Mouse (Mus musculus): ENCODE results near the gene Fam129b.

The Fam129b gene

DNA sequence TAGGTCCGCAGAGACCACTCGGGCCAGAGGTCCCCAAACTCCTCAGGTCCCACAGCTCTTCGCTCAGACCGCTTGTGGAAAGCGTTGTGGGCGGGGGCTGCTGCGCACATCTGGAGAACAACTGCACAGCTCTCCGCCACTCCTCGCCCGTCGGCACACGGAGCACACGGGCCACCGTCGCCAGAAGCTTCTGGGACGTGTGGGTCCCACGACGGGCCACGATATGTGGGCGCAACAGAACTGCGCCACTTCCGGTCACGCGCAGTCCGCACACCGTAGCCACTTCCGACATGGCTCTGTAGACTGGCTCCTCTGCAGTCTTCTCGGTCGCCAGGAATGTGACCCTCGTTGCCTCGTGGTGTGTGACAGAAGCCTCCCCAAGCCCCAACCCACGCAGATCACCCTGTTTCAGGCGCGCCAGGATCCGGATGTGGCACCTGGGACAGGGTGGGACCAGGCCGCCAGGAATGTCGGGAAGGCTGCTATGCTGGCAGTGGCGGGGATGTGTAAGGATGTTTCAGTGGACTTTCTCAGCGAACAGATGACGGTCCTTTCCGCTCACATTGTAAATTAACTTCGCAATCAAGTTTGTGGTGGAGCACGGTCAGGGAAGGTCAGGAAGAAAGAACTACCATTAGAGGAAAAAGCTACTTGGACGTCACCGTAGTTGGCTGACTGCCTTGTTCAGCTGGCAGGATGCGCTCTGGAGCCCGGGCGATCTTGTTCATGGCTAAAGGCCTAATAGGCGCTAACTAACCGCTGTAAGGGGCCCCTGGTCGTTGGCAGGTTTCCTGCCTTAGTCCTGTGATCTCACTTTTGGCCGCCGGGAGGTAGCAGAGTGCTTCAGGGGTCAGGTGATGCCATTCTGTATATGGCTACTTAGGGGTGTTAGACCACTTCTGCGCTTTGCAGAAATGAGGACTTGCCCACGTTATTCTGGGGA is 91.0 kb downstream of the Fam129b start:
- peak; percentile 89 to 90 for DNase-seq

DNA sequence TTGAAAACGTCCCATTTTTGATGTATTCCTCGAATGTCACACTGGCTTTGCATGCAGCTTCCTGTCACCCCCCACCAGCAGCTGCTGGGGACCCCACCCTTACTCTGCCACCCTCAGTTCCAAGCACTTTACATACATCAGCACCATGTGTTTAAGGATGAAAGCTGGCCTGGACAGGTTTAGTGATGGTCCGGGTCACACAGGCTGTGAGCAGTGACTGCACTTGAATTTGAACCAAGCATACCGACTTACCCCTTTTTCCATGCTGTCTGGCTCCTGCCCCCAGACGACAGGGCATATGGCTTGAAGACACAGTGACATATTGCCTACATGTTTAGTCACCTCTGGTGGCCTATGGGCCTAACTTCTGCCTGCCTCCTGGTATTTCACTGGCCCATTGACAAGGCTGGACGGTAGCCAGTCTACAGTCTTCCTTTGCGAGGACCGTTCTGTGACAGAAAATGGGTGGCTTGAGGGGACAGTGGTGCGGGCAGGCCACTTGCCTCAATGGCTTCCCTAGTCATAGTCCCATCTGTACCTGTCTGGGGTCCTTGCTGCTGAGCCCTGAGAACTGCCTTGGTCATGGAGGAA is 92.2 kb downstream of the Fam129b start:
- DNase-seq, result no peak

DNA sequence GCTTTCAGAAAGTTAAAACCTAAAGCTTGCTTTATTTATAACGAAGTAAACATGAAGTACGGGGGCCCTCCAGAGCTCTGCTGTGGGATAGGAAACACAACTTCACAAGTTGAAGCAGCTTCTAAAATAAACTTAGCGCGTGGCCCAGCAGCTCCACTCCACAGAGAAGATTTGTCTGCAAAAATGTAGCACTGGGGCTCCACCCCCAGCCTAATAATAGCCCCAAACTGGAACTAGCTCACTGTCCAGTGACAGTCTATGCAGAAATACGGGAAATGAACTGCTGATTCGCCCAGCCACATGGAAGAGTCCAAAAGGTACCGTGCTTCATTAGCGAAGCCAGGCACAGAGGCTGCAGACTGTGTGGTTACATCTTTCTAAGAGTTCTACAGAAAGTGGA is 93.4 kb downstream of the Fam129b start:
- DNase-seq, result no peak

DNA sequence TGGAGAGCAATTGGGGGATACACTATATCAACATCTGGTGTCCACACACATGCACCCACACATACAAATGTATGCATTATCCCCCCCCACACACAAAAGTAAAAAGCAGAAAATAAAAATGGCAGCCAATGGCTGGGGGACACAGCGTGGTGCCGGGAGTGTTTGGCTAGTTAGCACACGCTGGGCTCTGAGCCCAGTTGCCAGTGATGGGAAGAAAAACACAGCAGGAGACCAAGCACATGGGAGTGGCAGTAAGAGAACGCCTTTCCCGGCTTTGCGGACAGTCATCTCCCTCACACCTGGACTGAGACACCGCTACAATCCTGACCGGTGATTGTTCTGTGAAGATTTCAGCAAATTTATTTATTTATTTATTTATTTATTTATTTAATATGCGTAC is 95.3 kb downstream of the Fam129b start:
- DNase-seq, result no peak

DNA sequence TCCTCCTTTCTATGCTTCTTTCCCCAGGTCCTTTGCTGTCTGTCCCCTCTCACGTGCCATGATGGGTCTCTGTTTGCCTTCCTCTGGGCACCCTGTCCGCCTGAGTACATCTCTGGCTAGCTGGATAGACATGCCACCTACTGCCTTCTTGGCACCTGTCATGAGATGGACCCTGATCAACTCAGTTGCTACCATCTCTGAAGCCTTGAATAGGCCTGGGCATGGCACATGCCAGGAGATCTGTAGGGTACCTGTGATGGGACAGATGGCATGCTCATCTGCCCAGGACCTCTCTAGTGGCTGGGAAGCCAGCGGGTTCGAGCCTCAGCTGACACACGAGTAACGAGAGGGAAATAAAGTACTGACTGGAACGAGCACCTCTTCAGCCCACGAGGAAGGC is 98.3 kb downstream of the Fam129b start:
- DNase-seq, result no peak

All from B cell, adult 2 months (primary cell).